12 mouse cellular contexts compared by ENCODE assay signal in genomic region chr12:117736130-117736529, GRCm38 (mm10).
DNase-seq lines count a peak whose midpoint lies in the region; ATAC-seq lines count a peak whose summit lies in the region.
"Had no signal": no experiment of that assay in that cellular context is flagged by ENCODE, and none has a peak within 500 bp of the region (broad histone marks: within the 10 kb centered on the region; RNA-seq: fewer than 3 reads in every experiment).

No protein-coding gene starts in this region.

- peak overlapping the region; percentile 57; the same call in 1 of the 2 replicates for H3K27ac ChIP-seq in forebrain, embryonic 13.5 days
- H3K27ac ChIP-seq in forebrain, embryonic 16.5 days (ENCODE audit: low read length) = no peak overlapping the region
- H3K27ac ChIP-seq in limb, embryonic 11.5 days (replicated peaks; ENCODE audit: low read depth, low read length) = no peak overlapping the region
- no peak overlapping the region for H3K27ac ChIP-seq in limb, embryonic 10.5 days
- peak overlapping the region; percentile 84 for H3K27ac ChIP-seq in hindbrain, embryonic 13.5 days
- H3K27ac ChIP-seq in neural tube, embryonic 15.5 days (replicated peaks) = peak overlapping the region; percentile 52; the same call in 1 of the 2 replicates
- H3K27ac ChIP-seq: lung, embryonic 15.5 days had no signal

- ATAC-seq in forebrain, embryonic 13.5 days = no peak
- ATAC-seq in forebrain, embryonic 16.5 days = no peak
- ATAC-seq in limb, embryonic 11.5 days (ENCODE audit: insufficient number of reproducible peaks, low FRiP score, low TSS enrichment, low read depth) = no peak
- no peak for ATAC-seq in hindbrain, embryonic 13.5 days (ENCODE audit: low FRiP score)
- ATAC-seq in neural tube, embryonic 15.5 days (ENCODE audit: low FRiP score) = no peak

- H3K4me1 ChIP-seq in forebrain, embryonic 13.5 days = peaks cover 19% of the 10 kb centered on the region
- peaks cover 20% of the 10 kb centered on the region for H3K4me1 ChIP-seq in forebrain, embryonic 16.5 days (replicated peaks; ENCODE audit: control insufficient read depth, insufficient read depth, low read length)
- H3K4me1 ChIP-seq in limb, embryonic 11.5 days (ENCODE audit: control insufficient read depth, insufficient read depth, low read length) = no peaks in the 10 kb centered on the region; the same call in 1 of the 2 replicates
- H3K4me1 ChIP-seq in limb, embryonic 10.5 days = 0 out of 2 replicates have a peak, but pooled peaks cover 5% of the 10 kb centered on the region
- peaks cover 43% of the 10 kb centered on the region for H3K4me1 ChIP-seq in hindbrain, embryonic 13.5 days (replicated peaks)
- peaks cover 34% of the 10 kb centered on the region for H3K4me1 ChIP-seq in neural tube, embryonic 15.5 days
- H3K4me1 ChIP-seq: lung, embryonic 15.5 days had no signal

- no peak overlapping the region for H3K4me3 ChIP-seq in forebrain, embryonic 13.5 days
- H3K4me3 ChIP-seq in forebrain, embryonic 16.5 days (replicated peaks; ENCODE audit: low read length) = no peak overlapping the region
- H3K4me3 ChIP-seq in limb, embryonic 11.5 days (ENCODE audit: low read depth, low read length) = no peak overlapping the region
- H3K4me3 ChIP-seq in limb, embryonic 10.5 days = no peak overlapping the region
- no peak overlapping the region for H3K4me3 ChIP-seq in hindbrain, embryonic 13.5 days
- H3K4me3 ChIP-seq in neural tube, embryonic 15.5 days (replicated peaks) = no peak overlapping the region
- H3K4me3 ChIP-seq: lung, embryonic 15.5 days had no signal

- DNase-seq in limb, embryonic 11.5 days (ENCODE audit: low spot score) = peak; percentile 7
- DNase-seq in limb, embryonic 10.5 days (ENCODE audit: low spot score) = no peak
- DNase-seq in gastrocnemius, postnatal 10 days = no peak
- no peak for DNase-seq in gastrocnemius, postnatal 4 days (ENCODE audit: low spot score in 2 of 2)
- DNase-seq: adrenal gland, postnatal 14 days; kidney, adult 8-10 months; right cerebral cortex, postnatal 25 days had no signal

- no peaks in the 10 kb centered on the region for H3K9me3 ChIP-seq in forebrain, embryonic 13.5 days (replicated peaks)
- H3K9me3 ChIP-seq in forebrain, embryonic 16.5 days (ENCODE audit: control insufficient read depth, low read length) = no peaks in the 10 kb centered on the region
- H3K9me3 ChIP-seq in limb, embryonic 11.5 days (ENCODE audit: control insufficient read depth, low read length) = no peaks in the 10 kb centered on the region
- no peaks in the 10 kb centered on the region for H3K9me3 ChIP-seq in limb, embryonic 10.5 days (replicated peaks)
- no peaks in the 10 kb centered on the region for H3K9me3 ChIP-seq in hindbrain, embryonic 13.5 days
- H3K9me3 ChIP-seq in neural tube, embryonic 15.5 days (replicated peaks) = no peaks in the 10 kb centered on the region
- H3K9me3 ChIP-seq: lung, embryonic 15.5 days had no signal

- H3K27me3 ChIP-seq in forebrain, embryonic 13.5 days = no peaks in the 10 kb centered on the region
- H3K27me3 ChIP-seq in forebrain, embryonic 16.5 days (replicated peaks; ENCODE audit: control insufficient read depth, insufficient read depth, low read length) = no peaks in the 10 kb centered on the region
- no peaks in the 10 kb centered on the region for H3K27me3 ChIP-seq in limb, embryonic 11.5 days (ENCODE audit: control insufficient read depth, insufficient read depth, low read length)
- H3K27me3 ChIP-seq in limb, embryonic 10.5 days (ENCODE audit: low read depth, poor library complexity, severe bottlenecking) = no peaks in the 10 kb centered on the region
- H3K27me3 ChIP-seq in hindbrain, embryonic 13.5 days = no peaks in the 10 kb centered on the region
- no peaks in the 10 kb centered on the region for H3K27me3 ChIP-seq in neural tube, embryonic 15.5 days (replicated peaks)
- H3K27me3 ChIP-seq: lung, embryonic 15.5 days had no signal

- WGBS in forebrain, embryonic 13.5 days = 89% methylated on average over 3 of the region's 3 CpGs
- WGBS in forebrain, embryonic 16.5 days = 95% methylated on average over 3 of the region's 3 CpGs
- 85% methylated on average over 3 of the region's 3 CpGs for WGBS in limb, embryonic 11.5 days
- WGBS in limb, embryonic 10.5 days = 84% methylated on average over 3 of the region's 3 CpGs
- 86% methylated on average over 3 of the region's 3 CpGs for WGBS in hindbrain, embryonic 13.5 days
- WGBS in neural tube, embryonic 15.5 days = 82% methylated on average over 3 of the region's 3 CpGs

- no peak overlapping the region for H3K9ac ChIP-seq in forebrain, embryonic 13.5 days
- H3K9ac ChIP-seq in forebrain, embryonic 16.5 days (replicated peaks; ENCODE audit: low read depth, low read length) = no peak overlapping the region
- H3K9ac ChIP-seq in limb, embryonic 11.5 days (ENCODE audit: low read length) = no peak overlapping the region
- H3K9ac ChIP-seq in hindbrain, embryonic 13.5 days = no peak overlapping the region
- no peak overlapping the region for H3K9ac ChIP-seq in neural tube, embryonic 15.5 days (replicated peaks)
- H3K9ac ChIP-seq: lung, embryonic 15.5 days had no signal

- no peak overlapping the region for H3K4me2 ChIP-seq in forebrain, embryonic 13.5 days
- H3K4me2 ChIP-seq in forebrain, embryonic 16.5 days (ENCODE audit: low read length) = no peak overlapping the region
- no peak overlapping the region for H3K4me2 ChIP-seq in limb, embryonic 11.5 days (ENCODE audit: low read depth, severe bottlenecking)
- no peak overlapping the region for H3K4me2 ChIP-seq in hindbrain, embryonic 13.5 days
- H3K4me2 ChIP-seq in neural tube, embryonic 15.5 days = no peak overlapping the region
- H3K4me2 ChIP-seq: lung, embryonic 15.5 days had no signal

- H3K36me3 ChIP-seq in forebrain, embryonic 13.5 days (ENCODE audit: poor library complexity, severe bottlenecking) = no peaks in the 10 kb centered on the region
- peaks cover 4% of the 10 kb centered on the region for H3K36me3 ChIP-seq in forebrain, embryonic 16.5 days (ENCODE audit: control insufficient read depth, insufficient read depth)
- H3K36me3 ChIP-seq in limb, embryonic 11.5 days (ENCODE audit: control insufficient read depth, insufficient read depth, low read length) = no peaks in the 10 kb centered on the region
- H3K36me3 ChIP-seq in limb, embryonic 10.5 days = no peaks in the 10 kb centered on the region
- peaks cover 26% of the 10 kb centered on the region for H3K36me3 ChIP-seq in hindbrain, embryonic 13.5 days
- H3K36me3 ChIP-seq in neural tube, embryonic 15.5 days = no peaks in the 10 kb centered on the region
- H3K36me3 ChIP-seq: lung, embryonic 15.5 days had no signal

Comparison
In these comparisons a context has a peak if more than half of its experiments do, and no peak if none do; other contexts are left out.
1. H3K27ac ChIP-seq: peak in forebrain, embryonic 13.5 days (single experiment), hindbrain, embryonic 13.5 days (single experiment) and neural tube, embryonic 15.5 days (single experiment); none in forebrain, embryonic 16.5 days (single experiment), limb, embryonic 11.5 days (single experiment) and limb, embryonic 10.5 days (single experiment).